Mouse (Mus musculus): ENCODE data around the gene Rpl14.

Rpl14 gene

DNA sequence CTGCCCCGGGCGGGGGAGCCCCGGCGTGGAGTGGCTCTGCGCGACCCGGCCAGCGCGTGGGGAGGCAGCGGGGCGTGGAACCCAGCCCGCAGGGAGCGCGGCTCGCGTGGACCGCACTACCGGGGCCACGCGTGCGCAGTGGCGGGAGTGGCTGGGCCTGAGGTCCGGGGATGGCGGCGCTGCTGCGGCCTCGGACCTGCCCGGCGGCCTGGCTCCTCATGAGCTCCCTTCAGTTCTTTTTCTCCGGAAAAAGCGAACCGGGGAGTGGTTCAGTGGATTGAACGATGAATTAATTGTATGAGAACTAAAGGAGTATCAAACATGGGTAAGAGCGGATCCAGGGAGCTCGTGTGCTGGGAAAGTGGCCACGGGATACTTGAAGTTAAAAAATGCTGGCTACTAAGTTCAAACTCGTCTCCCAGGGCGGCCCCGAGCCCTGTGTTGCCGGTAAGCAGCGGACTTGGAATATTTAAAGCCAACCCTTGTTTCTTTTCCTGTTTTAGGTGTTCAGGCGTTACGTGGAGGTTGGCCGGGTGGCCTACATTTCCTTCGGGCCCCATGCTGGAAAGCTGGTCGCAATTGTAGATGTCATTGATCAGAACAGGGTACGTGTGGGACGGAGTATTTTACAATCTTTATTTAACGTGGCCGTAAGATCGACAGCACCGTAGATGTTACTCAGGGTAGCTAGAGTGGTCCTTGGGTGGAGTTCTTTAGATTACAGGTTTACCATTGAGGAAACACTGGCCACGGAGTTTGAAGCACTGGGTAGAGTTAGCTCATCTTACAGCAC is 545 bp downstream of the Rpl14 start:
- DNase-seq (ENCODE audit: low read depth, low spot score), result no peak

DNA sequence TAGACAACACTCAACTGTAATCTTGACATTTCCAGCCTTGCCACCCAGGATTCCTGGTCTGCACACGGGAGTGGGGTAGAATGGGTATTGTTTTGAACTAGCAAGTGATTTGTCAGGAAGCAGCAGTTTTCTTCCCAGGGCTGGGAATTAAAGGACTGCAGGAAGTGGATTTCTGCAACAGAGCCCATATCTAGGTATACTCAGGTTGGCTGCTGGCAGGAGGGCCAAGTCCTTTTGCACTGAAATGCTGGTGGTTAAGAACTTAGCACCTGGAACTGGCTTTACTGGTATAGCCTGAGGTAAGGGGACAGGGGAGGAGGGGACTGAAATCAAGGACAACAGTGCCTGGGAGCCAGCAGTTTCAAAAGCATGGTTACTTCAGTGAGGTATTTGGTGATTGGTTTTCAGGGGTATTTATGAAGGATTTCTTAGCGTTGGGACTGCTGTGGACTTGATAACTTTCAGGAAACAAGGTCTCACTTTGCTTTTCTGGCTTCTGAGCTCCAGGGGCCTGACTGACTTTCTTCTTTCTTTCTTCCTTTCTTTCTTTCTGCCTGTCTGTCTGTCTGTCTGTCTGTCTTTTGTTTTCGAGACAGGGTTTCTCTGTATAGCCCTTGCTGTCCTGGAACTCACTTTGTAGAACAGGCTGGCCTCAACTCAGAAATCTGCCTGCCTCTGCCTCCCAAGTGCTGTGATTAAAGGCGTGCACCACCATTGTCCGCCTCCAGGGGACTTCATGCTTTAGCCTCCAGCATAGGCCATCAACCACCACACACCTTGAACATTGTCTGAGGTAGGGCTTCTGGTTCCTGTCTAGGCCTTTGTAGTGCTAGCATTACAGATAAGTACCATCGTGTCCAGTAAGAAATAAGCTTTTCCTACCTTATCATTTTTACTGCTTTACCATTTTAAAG is 4.8 kb downstream of the Rpl14 start:
- peak; percentile 86 for DNase-seq (ENCODE audit: low read depth, low spot score)

DNA sequence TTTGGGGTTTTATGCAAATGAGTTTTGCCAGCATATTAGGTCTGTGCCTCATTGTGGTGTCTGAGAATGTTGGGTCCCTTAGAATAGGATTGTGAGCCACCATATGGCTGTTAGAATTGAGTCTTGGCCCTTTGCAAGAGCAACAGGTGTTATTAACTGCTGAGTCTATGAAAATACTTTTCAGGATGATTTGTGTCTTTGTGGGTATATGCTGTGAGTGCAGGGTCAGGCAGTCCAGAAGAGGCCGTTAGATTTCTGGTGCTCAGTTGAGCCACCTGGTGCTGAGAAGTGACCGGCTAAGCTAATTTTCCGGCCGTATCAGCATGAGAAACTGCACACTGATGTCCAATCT is 5.4 kb downstream of the Rpl14 start:
- no peak for DNase-seq (ENCODE audit: low read depth, low spot score)

DNA sequence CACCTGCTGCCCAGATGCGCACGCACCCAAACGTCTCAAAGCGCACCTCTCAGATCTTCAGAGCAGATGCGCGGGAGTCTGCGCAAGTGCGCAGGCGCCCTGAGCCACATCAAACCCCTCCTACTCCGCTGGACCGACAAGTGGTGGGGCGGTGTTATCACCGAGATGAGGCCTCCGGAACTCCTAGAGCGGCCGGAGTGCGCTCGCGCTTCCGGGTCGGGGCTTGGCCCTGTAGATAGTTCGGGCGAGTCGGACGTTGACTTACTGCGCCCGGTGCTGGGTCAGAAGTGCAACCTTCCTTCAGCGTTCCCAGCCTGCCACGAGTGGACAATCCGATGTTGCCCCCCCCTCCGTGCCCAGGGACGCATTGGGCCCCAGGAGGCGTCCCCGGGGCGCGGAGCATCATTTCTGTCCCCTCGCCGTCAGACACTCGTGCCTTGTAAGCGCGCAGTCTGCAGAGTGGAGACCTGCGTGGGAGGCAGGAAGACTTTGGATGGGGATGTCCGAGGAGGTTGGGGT is 5.9 kb downstream of the Rpl14 start:
- peak; percentile 99 for DNase-seq (ENCODE audit: low read depth, low spot score)

DNA sequence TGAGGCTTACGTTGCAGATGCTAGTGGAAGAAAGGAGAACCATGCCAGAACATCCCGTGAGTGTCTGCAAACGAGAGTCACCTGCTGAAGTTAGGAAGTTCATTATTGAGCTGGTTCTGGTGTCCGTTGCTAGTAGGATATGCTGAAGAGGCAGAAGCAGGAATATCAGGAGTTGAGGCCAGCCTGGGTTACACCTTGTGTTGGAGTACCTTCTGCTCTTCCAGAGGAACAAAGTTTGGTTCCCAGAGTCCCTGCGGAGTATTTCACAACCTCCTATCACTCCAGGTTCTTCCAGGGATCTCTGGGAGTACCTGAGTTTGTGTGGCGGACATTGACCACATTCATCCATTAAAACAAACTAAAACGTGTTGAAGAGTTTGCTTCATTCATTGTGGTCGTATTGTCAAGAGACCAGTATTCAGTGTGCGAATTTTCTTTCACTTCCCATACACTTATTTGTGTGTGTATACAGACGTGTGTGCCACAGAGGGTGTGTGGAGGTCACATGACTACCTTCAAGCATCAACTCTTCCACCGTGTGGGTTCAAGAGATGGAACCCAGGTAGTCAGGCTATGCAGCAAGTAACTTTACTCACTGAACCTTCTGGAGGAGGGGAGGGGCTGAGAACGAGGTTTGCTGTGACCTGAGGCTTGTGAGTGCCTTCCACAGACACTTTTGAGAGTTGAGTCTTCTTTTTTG is 6.6 kb downstream of the Rpl14 start:
- DNase-seq (ENCODE audit: low read depth, low spot score), result no peak

DNA sequence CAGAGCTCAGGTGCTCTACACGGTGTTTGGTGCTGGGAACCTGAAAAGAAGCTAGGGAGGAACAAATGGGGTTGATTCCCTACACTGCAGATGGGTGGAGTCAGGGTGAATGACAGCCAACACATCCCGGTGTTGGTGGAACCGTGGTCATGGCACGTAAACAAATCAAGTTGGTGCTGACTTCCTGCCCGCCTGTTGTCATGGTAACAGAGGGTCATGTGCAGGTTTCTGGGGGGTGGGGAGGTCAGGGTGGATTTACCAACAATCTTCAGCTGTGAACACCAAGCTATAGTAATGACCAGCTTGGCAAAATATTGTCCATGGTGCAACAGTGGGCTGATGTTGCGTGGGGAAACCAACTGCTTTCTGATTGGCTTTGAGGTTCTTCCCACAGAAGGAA is 7.5 kb downstream of the Rpl14 start:
- DNase-seq (ENCODE audit: low read depth, low spot score), result peak; percentile 63

DNA sequence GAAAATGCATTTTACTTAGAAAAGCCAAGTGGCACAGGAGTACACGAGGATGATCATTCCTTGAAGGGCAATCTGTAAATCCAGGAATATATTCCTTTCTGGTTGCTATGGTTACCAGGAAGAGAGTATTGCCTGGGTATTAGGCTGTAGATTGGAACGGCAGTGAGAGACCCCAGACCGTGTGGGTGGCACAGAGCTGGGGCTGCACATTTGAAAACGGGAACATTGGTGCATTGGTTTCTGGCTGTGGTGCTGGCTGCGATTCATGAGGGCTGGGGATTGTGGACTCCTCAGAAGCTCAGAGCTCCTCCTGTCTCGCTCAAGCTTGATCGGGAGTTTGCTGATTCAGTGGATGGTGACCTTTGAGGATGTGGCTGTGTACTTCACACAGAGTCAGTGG is 8.6 kb downstream of the Rpl14 start:
- DNase-seq (ENCODE audit: low read depth, low spot score), result no peak

DNA sequence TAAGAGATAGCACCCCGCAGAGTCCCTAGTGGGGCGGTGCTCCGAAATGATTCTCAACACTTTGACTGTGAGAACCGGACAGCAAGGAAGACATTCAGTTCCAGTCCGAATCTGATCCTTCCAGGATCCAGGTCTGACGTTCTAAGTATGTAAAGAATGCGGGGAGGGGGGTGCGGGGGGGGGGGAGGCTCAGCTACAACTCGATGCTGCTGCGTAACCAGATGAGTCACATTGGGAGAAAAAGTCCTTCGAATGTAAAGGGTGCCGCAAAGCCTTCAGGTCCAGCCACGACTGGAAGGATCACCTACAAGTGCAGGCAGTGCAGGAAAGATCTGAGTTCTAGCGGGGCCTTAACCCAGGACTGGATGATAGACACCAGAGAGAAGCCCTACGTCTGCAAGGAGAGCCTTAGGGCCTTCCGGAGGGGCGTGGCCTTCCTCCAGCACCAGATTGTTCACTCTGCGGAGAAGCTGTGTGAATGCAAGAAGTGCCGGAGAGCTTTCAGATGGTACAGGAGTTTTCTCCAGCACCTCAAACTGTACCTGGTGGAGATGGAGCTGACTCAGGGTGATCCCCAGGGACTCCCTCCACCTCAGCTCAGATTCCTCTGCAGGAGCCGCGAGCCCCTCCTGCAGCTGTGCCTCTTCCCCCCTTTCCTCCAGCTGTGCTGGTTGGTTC is 10.8 kb downstream of the Rpl14 start:
- DNase-seq (ENCODE audit: low read depth, low spot score), result peak; percentile 92

DNA sequence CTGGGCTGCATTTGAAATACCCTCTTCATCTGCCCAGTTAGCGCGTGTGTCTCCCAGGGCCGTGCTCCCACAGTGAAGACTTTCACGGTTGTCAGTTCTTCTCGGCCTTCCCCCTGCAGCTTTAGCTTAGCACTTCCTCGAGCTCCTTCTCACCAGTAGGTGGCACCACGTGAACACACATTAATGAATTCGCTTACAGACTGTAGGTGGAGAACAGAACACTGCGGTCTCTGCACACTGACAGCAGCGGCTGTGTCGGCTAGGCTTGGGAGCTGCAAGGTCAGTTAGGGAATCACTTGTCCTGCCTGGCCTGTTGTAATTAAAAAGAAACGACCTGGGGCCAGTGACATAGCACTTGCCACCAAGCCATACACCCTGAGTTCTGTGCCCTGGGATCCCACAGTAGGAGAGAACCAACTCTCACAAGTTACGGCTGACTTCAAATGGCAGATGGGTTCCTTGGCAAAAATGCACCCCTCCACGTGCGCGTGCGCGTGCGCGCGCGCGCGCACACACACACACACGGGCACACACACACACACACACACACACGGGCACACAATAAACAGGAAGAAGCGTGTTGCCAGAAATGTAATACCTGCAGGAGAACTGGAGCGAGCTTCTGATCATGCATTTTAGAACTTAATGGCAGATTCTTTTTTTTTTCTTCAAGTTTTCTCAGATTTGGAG is 11.5 kb downstream of the Rpl14 start:
- DNase-seq (ENCODE audit: low read depth, low spot score), result peak; percentile 94

DNA sequence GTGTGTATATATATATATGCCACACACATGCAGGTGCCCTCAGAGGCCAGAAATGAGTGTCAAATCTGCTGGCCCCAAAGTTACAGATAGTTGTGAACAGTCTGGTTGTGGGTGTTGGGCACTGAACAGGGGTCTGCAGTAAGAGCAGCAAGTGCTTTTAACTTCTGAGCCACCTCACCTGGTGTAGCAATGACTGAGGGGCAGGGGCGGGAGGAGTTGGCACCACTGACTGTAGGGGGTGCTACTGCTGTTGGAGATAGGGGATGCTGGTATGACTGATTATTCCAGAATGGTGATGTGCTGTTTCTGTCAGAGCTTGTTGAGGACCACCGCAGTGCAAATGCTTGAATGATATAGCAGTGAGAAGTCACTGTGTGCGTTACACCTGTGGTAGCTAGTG is 12.1 kb downstream of the Rpl14 start:
- DNase-seq (ENCODE audit: low read depth, low spot score), result no peak

DNA sequence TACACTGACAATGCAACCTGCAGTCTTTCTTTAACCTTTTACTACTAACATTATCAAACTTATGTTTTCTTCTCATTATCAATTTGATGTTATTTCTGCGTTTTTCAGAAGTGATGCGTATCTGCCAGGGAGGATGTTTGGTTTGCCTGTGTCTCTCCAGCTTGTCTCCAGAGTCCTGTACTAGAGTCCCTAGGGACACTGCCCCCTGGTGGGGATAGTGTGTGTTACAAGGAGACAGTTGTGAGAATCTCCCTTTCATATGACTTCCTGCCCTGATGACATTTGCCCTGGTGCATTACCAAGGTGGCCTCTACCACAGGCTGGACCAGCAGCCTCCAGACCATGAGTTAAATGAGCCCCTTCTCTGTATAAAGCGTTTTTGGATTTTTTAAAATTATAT is 15.3 kb downstream of the Rpl14 start:
- DNase-seq (ENCODE audit: low read depth, low spot score), result peak; percentile 87

DNA sequence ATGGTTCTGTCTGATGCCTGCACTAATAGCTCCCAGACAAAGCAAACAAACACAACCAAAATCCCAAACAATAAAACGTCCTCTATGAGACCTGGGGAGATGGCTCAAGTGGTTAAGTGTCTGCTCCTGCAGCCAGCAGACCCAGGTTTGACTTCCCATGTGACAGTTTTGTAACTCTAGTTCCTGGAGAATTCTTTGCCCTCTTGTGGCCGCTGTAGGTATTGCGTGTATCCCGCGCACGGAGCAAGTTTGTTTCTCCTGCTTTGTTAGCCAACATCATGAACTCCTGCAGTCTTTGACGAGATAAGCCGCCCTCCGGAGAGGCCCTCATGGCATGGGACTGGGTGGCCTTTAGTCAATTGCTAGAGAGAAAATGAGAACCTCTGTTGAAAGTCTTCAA is 20.2 kb downstream of the Rpl14 start:
- DNase-seq (ENCODE audit: low read depth, low spot score), result peak; percentile 90

DNA sequence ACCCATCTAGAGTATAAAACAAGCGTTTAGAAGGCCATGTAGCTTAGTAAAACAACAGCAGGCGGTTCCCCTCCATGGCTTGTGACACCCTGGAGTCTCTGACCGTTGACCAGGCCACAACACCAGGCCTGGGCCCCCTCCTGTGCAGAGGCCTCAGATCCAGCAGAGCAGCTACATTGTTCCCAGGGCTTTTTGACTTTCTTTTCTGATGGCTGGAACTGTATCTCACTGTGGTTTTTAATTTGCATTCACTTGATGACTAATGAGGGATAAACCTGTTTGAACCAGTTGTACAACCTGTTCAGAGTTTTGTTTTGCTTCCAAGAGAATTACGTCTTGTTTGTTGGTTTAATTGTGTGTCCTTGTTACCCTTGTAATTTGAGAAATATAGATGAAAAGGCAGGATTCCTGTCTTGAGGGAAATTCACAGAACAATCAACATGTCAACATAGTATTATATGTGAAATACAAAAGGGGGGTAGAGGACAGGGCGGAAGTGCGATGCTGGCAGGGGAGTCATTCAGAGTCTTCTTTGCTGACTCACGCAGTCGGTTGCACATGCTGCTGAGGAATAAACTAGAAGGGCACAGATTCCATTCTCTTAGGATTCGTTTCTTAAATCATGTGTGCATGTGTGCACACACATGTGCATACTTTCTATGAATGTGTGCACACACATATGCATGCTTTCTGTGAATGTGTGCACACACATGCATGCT is 22.3 kb downstream of the Rpl14 start:
- peak; percentile 69 for DNase-seq (ENCODE audit: low read depth, low spot score)

DNA sequence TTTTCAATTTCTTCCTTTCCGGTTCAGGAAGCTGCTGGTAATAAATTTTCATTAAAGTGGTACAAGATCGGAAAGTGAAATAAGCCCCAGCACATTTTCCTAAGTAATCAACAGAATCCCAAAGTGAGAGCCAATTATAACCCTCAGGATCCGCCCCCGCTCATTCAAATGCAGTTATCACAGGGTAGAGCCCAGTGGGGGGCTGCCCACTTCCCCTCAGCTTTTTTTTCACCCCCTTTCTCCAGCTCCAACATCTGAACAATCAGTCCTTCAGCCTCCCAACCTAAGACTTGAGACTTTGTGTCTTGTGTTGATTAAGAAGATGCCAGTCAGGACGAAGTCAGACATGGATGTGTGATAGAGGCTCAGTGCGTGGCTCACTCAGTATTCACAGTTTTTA is 23.6 kb downstream of the Rpl14 start:
- DNase-seq (ENCODE audit: low read depth, low spot score), result no peak

DNA sequence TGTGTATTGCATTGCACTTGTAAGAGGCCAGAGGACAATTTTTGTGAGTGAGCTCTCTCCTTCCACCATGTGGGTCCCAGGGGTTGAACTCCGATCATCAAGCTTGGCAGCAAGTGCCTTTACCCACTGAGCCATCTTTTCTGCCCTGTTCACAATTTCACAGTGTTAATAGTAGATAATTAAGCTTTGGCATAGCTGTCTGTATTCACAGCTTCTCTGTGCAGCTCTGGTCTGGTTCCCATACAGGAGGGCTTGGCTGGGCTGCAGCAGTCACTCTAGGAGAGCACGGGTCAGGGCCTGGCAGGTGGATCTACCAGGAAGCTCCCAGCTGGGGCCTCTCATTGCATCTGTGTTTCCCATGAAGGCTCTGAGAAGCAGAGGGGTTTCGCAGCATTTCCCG is 24.1 kb downstream of the Rpl14 start:
- DNase-seq (ENCODE audit: low read depth, low spot score), result no peak

DNA sequence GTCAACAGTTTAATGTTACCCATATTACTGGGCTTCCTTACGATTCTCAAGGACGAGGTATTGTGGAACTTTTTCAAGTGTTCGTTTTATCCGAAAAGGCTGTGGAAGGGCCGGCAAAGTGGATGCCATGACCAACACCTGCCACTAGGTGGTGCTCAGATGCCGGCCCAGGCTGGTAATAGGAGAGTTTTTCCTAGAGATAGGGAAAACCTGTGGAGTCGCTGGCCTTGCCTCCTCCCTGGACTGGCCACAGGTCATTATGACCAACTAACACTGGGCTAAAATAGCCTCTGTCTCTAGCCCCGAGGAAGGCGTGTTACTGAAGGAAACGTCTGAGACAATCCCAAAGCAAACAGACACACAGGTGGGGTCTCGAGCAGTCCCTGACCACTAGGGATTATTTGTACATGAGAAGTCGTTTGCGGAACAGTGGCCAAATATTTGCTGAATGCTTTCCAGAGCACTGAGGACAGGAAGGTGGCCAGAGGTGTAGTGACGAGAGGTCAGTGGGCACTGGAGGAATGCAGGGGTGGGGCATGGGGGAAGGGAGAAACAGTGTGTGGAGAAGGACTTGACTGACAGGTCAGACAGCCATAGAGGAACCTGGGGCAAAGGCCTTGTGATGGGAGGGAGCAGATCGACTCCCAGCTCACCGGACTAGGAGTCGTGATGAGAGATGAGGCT is 30.4 kb downstream of the Rpl14 start:
- DNase-seq (ENCODE audit: low read depth, low spot score), result peak; percentile 76

DNA sequence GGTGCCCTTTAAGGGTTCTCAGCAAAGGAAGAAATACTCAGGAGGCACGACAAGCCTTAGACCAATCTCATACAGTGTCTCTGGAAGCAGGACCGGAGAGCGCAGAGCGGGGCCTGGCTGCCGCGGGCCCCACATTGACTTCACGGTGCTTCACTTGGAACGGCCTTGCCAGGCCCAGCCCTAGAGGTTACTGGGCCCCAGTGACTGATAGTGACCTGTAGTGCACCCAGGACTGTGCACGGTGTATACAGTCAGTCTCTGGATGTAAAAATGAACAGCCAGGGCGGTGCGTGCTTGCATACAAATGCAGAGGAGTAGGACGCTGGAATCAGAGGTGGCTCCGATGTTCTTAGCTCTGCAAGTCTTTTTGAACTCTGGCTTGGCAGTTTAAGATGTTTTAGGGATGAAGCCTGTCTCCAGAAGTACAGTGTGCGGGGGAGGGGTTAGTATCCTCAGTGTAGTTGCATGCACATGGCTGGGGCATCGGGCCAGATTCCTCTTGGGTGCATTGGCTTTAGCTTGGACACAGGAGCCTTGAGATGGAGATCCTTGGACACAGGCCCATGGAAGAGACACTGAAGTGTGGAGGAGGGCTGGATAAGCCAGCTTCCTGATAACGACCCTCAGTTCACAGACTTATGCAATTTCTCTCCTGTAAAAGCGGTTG is 31.1 kb downstream of the Rpl14 start:
- DNase-seq (ENCODE audit: low read depth, low spot score), result peak; percentile 18

DNA sequence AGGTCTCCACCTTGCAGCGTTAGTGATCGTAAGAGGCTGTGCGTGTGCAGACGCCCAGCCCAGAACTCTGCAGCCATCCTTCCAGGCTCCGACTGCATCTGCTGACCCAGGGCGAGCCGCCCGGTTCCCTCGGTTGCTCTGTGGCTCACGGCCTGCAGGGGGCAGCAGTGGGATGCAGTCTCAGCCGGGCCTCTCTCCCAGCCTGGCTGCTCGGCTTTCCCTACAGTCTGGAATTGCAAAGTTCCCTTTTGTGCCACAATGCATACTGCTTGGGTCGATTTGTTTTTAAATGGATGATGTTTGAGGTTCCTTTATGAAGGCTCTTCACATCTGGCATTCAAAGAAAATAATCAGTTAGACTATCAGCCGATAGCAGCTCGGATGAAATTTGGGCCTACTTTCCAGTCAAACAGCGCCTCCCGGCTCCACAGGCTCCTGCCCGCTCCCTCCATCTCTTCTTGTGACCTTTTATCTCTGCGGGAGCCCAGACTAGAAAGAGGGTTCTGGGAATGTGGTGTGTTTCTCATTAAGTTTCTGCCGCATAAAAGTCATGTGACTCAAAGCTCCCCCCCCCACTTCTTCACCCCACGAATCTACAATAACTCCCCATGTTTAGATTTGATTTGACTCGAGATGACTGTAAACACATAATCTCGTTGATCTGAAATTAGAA is 31.7 kb downstream of the Rpl14 start:
- peak; percentile 91 for DNase-seq (ENCODE audit: low read depth, low spot score)

DNA sequence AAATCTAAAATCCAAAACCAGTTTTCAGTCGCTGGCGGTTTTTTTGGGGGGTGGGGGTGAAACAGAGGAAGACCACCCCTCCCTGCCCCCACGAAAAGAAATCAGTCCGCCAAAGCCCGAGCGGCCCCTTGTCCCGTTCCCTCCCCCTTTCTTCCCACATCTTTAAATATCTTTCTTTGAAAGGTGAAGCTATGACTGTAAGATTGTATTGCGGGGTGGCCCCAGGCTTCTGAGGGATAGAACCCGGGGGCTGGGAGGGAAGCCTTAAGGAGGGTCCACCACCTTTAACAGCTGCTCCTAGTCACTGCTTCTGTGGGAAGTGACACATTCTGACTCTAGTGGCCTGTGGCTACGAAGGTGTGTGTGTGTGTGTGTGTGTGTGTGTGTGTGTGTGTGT is 32.3 kb downstream of the Rpl14 start:
- DNase-seq (ENCODE audit: low read depth, low spot score), result no peak
